Mouse (Mus musculus) liver, embryonic 11.5 days (tissue): Measurements from ENCODE around the gene Tmem164. TPM values are rescaled to one million over a fixed set of nuclear protein-coding genes. Genes with fewer than 3 reads are reported as not detected.

Experiments used
- ATAC-seq: fragments of 200-750 bp; cut with Nextera tagmentation; replicated peaks from 2 replicates; pipeline ENCODE4 v1.8.0; 2017; ENCODE audit warnings: moderate number of reproducible peaks, mild to moderate bottlenecking, moderate TSS enrichment, moderate library complexity; ENCODE audit not compliant: low FRiP score
- DNase-seq: peaks from one replicate; pipeline ENCODE4 v3.0.0-alpha.2; 2017; ENCODE audit warnings: low spot score
- H3K27ac ChIP-seq: fragments of 300-500 bp; sonication (generic); 2 replicates; pipeline ENCODE4 v1.5.1; 2014; ENCODE audit warnings: mild to moderate bottlenecking, low read depth, low read length, control low read depth
- H3K27me3 ChIP-seq: fragments of 300-500 bp; sonication (generic); replicated peaks from 2 replicates; pipeline ENCODE4 v1.6.1; 2014; ENCODE audit warnings: low read length, mixed read lengths; ENCODE audit not compliant: control insufficient read depth, insufficient read depth
- H3K36me3 ChIP-seq: fragments of 300-500 bp; sonication (generic); 2 replicates; pipeline ENCODE4 v1.6.1; 2014; ENCODE audit warnings: mild to moderate bottlenecking, low read length, moderate library complexity, mixed read lengths; ENCODE audit not compliant: control insufficient read depth, insufficient read depth
- H3K4me1 ChIP-seq: fragments of 300-500 bp; sonication (generic); replicated peaks from 2 replicates; pipeline ENCODE4 v1.6.1; 2014; ENCODE audit warnings: low read length, mixed read lengths; ENCODE audit not compliant: control insufficient read depth, insufficient read depth
- H3K4me2 ChIP-seq: fragments of 300-500 bp; sonication (generic); 2 replicates; pipeline ENCODE4 v1.6.1; 2014; ENCODE audit warnings: mild to moderate bottlenecking, control low read depth, moderate library complexity
- H3K4me3 ChIP-seq: fragments of 300-500 bp; sonication (generic); 2 replicates; pipeline ENCODE4 v1.5.1; 2014; ENCODE audit warnings: low read depth, low read length, control low read depth
- H3K9ac ChIP-seq: fragments of 300-500 bp; sonication (generic); 2 replicates; pipeline ENCODE4 v1.6.1; 2014; ENCODE audit warnings: low read depth, low read length, control low read depth
- H3K9me3 ChIP-seq: fragments of 300-500 bp; sonication (generic); 2 replicates; pipeline ENCODE4 v1.6.1; 2016; ENCODE audit warnings: low read length, inconsistent platforms, mixed read lengths; ENCODE audit not compliant: control insufficient read depth
- WGBS: fragments of 180-500 bp; shearing (Covaris S2); extraction: QIAGEN DNeasy Blood & Tissue Kit; methylation state at CpG from one replicate; pipeline ENCODE4 v1.1.7; 2014; 5-methylcytosine and 5-hydroxymethylcytosine counted together
- polyA plus RNA-seq: library from polyadenylated mRNA; unstranded; fragments of >200 nt; fragmentation: Nextera tagmentation; extraction: Ambion mirVana; gene quantifications from 2 replicates; pipeline ENCODE4 v1.2.1, GENCODE M21; 2014

The Tmem164 gene
- polyA plus RNA-seq, 1 experiment from 2014 or later: 43.8 TPM

GRCm38 (mm10) chrX:142671141-142671540 lies 10.1 kb upstream of the Tmem164 start:
- no peak for DNase-seq
- H3K4me3 ChIP-seq: no peak overlapping the region
- no peak for ATAC-seq
- peaks cover 4% of the 10 kb centered on the region; the same call in 1 of the 2 replicates for H3K27me3 ChIP-seq
- no peak overlapping the region for H3K4me2 ChIP-seq
- no peaks in the 10 kb centered on the region for H3K36me3 ChIP-seq
- no peak overlapping the region for H3K27ac ChIP-seq
- H3K4me1 ChIP-seq: no peaks in the 10 kb centered on the region
- no peak overlapping the region for H3K9ac ChIP-seq
- no peaks in the 10 kb centered on the region for H3K9me3 ChIP-seq
- 88% methylated on average over 1 of the region's 1 CpGs for WGBS

GRCm38 (mm10) chrX:142672701-142673100 lies 8.5 kb upstream of the Tmem164 start:
- Histone ChIP-seq H3K9me3 (no peaks in the 10 kb centered on the region), H3K9ac (no peak overlapping the region), H3K4me2 (no peak overlapping the region), H3K27me3 (peaks cover 4% of the 10 kb centered on the region; the same call in 1 of the 2 replicates), H3K4me3 (no peak overlapping the region), H3K4me1 (0 out of 2 replicates have a peak, but pooled peaks cover 3% of the 10 kb centered on the region), H3K27ac (no peak overlapping the region), H3K36me3 (no peaks in the 10 kb centered on the region)
- no peak for ATAC-seq
- 82% methylated on average over 1 of the region's 1 CpGs for WGBS
- DNase-seq: no peak

- H3K27ac ChIP-seq: no peak overlapping the region; the same call in 1 of the 2 replicates
- peaks cover 8% of the 10 kb centered on the region for H3K4me1 ChIP-seq
- H3K36me3 ChIP-seq: no peaks in the 10 kb centered on the region
- H3K9ac ChIP-seq: no peak overlapping the region
- ATAC-seq: no peak
- 23% methylated on average over 3 of the region's 3 CpGs for WGBS
- H3K4me2 ChIP-seq: no peak overlapping the region
- H3K4me3 ChIP-seq: no peak overlapping the region
- DNase-seq: no peak
- peaks cover 4% of the 10 kb centered on the region for H3K27me3 ChIP-seq
- H3K9me3 ChIP-seq: no peaks in the 10 kb centered on the region
These were observed 4.0 kb upstream of the Tmem164 start for GRCm38 (mm10) chrX:142677193-142677592.

GRCm38 (mm10) chrX:142678499-142679474 lies 2.4 kb upstream of the Tmem164 start:
- peaks cover 4% of the 10 kb centered on the region for H3K27me3 ChIP-seq
- H3K36me3 ChIP-seq: no peaks in the 10 kb centered on the region
- H3K4me1 ChIP-seq: peaks cover 10% of the 10 kb centered on the region
- peak overlapping the region; percentile 70 for H3K4me2 ChIP-seq
- peak; percentile 68 for ATAC-seq
- WGBS: 30% methylated on average over 13 of the region's 13 CpGs
- H3K27ac ChIP-seq: peak overlapping the region; percentile 91
- H3K9me3 ChIP-seq: no peaks in the 10 kb centered on the region
- peak; percentile 49 for DNase-seq
- peak overlapping the region; percentile 17 for H3K9ac ChIP-seq
- peak overlapping the region; percentile 32 for H3K4me3 ChIP-seq

GRCm38 (mm10) chrX:142679502-142680250 lies 1.5 kb upstream of the Tmem164 start:
- 23% methylated on average over 11 of the region's 11 CpGs for WGBS
- Histone ChIP-seq H3K27ac (peak overlapping the region; percentile 91), H3K4me2 (peak overlapping the region; percentile 70), H3K27me3 (peaks cover 4% of the 10 kb centered on the region), H3K4me3 (peak overlapping the region; percentile 69), H3K9ac (peak overlapping the region; percentile 59; the same call in 1 of the 2 replicates), H3K9me3 (no peaks in the 10 kb centered on the region), H3K4me1 (peaks cover 17% of the 10 kb centered on the region), H3K36me3 (no peaks in the 10 kb centered on the region)
- no peak for DNase-seq
- ATAC-seq: no peak

- peaks cover 20% of the 10 kb centered on the region for H3K4me1 ChIP-seq
- H3K4me3 ChIP-seq: peak overlapping the region; percentile 69
- peak overlapping the region; percentile 70 for H3K4me2 ChIP-seq
- H3K36me3 ChIP-seq: no peaks in the 10 kb centered on the region
- peaks cover 4% of the 10 kb centered on the region for H3K27me3 ChIP-seq
- DNase-seq: peak; percentile 72
- peak; percentile 10; the same call in 1 of the 2 replicates for ATAC-seq
- no peaks in the 10 kb centered on the region for H3K9me3 ChIP-seq
- peak overlapping the region; percentile 91 for H3K27ac ChIP-seq
- H3K9ac ChIP-seq: peak overlapping the region; percentile 59; the same call in 1 of the 2 replicates
- 14% methylated on average over 14 of the region's 19 CpGs for WGBS
These were observed 683 bp upstream of the Tmem164 start for GRCm38 (mm10) chrX:142680391-142681055.

GRCm38 (mm10) chrX:142681616-142682141 lies 473 bp downstream of the Tmem164 start:
- peak overlapping the region; percentile 69 for H3K4me3 ChIP-seq
- peak; percentile 75 for DNase-seq
- ATAC-seq: peak; percentile 84
- 9% methylated on average over 29 of the region's 43 CpGs for WGBS
- H3K9me3 ChIP-seq: no peaks in the 10 kb centered on the region
- peak overlapping the region; percentile 90 for H3K4me2 ChIP-seq
- peak overlapping the region; percentile 75 for H3K9ac ChIP-seq
- no peaks in the 10 kb centered on the region for H3K36me3 ChIP-seq
- H3K4me1 ChIP-seq: peaks cover 20% of the 10 kb centered on the region
- H3K27me3 ChIP-seq: peaks cover 4% of the 10 kb centered on the region
- peak overlapping the region; percentile 91 for H3K27ac ChIP-seq
